Mouse (Mus musculus): ENCODE measurements at regions not wholly inside any gene's neighbourhood (a gene's known extent, or its start where the extent isn't known, plus 50 kb on each side); places are given as distances from the start of the nearest gene placed in this dataset.

DNA sequence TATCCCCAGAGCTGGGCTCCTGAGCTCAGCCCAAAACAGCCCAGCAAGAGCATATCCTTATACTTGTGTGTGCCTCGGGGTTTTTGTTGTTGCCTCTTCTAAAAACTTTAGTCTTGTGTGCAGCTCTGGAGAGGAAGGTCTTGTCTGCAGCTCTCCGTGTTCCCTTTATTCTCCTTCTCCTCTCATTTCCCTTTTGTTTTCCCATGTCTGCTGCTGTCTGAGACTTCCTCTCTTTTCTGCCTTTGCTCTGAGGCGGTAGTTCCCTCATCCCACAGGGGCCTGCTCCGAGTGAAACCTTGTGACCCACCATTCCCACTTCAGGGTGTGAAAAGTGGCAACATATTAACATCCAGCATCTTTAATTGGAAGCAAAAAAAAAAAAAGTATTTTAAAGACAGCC, 51.5 kb upstream of the Bach2 start:
- TF ChIP-seq GATA4 (IDR thresholded peaks at IDR 0.05; ENCODE audit: insufficient replicate concordance, low read length), result no peak

GRCm38 (mm10) chr4:32188076-32188475, 50.5 kb upstream of the Bach2 start:
- TF ChIP-seq GATA4 (IDR thresholded peaks at IDR 0.05; ENCODE audit: insufficient replicate concordance, low read length), result no peak

DNA sequence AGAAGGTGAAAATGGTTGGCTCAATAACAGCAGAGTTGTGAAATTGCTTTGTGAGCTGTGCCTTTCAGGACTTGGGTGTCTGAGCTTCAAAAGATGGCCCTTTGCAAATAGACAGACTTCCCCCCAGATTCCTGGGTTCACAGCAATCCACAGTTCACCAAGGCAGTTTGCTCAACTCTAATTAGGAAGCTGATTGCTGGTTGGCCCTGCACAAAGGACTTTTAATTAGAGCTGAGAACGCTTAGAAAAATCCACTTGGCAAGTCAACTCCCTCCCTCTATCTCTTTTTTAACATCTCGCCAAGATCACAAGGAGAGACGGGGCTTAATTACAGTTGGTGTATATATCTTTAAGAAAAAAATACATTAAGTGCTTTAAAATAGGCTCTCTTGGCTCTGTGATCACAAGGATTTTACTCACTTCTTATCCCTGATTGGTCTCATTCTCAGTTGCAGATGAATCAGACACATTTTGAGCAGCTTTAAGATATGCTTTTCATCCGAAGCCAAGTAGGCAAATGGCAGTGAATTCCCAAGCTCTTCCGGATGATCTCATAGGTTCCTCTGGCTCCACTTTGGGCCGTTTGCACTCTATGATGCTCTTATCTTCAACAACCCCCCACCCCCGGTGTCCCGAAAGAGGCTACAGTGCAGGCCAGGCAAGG, 49.7 kb upstream of the Bach2 start:
- no peak for TF ChIP-seq GATA4 (IDR thresholded peaks at IDR 0.05; ENCODE audit: insufficient replicate concordance, low read length)

Measured in liver, adult (tissue).